Mouse (Mus musculus): ENCODE measurements at regions not wholly inside any gene's neighbourhood (a gene's known extent, or its start where the extent isn't known, plus 50 kb on each side); places are given as distances from the start of the nearest gene placed in this dataset.

- no peak for DNase-seq
Observed at GRCm38 (mm10) chr5:46578540-46579173, 721.2 kb upstream of the Lcorl start.

GRCm38 (mm10) chr5:46573869-46574268 is 716.5 kb upstream of the Lcorl start:
- DNase-seq = no peak

GRCm38 (mm10) chr5:46573280-46573670 is 715.9 kb upstream of the Lcorl start:
- peak; percentile 4 for DNase-seq

GRCm38 (mm10) chr5:46556691-46557265 is 699.4 kb upstream of the Lcorl start:
- no peak for DNase-seq

- no peak for DNase-seq
Observed at GRCm38 (mm10) chr5:46541333-46542324, 684.2 kb upstream of the Lcorl start.
